ENCODE assay signal across 30 mouse cellular contexts in genomic region chr8:121593293-121593692, GRCm38 (mm10). TPM values are rescaled to one million over a fixed set of nuclear protein-coding genes. Genes with fewer than 3 reads are reported as not detected.
DNase-seq lines count a peak whose midpoint lies in the region; ATAC-seq and TF ChIP-seq lines count a peak whose summit lies in the region.
"Had no signal": no experiment of that assay in that cellular context is flagged by ENCODE, and none has a peak within 500 bp of the region (broad histone marks: within the 10 kb centered on the region; RNA-seq: fewer than 3 reads in every experiment).

No protein-coding gene starts in this region.

- no peak overlapping the region for H3K4me2 ChIP-seq in heart, embryonic 13.5 days
- H3K4me2 ChIP-seq in intestine, embryonic 15.5 days (replicated peaks), result no peak overlapping the region
- no peak overlapping the region for H3K4me2 ChIP-seq in intestine, embryonic 16.5 days (ENCODE audit: low read depth, low read length)
- H3K4me2 ChIP-seq: embryonic facial prominence, embryonic 12.5 days; forebrain, embryonic 15.5 days; heart, embryonic 12.5 days had no signal

- peaks cover 37% of the 10 kb centered on the region for H3K4me1 ChIP-seq in heart, embryonic 13.5 days
- H3K4me1 ChIP-seq in intestine, embryonic 15.5 days (replicated peaks), result peaks cover 16% of the 10 kb centered on the region
- peaks cover 18% of the 10 kb centered on the region for H3K4me1 ChIP-seq in intestine, embryonic 16.5 days (ENCODE audit: control insufficient read depth, insufficient read depth, low read length)

- ATAC-seq in heart, embryonic 13.5 days (ENCODE audit: extremely low read depth, insufficient number of reproducible peaks, low FRiP score, low TSS enrichment), result no peak
- ATAC-seq in intestine, embryonic 15.5 days, result no peak
- no peak for ATAC-seq in intestine, embryonic 16.5 days
- ATAC-seq: forebrain, embryonic 15.5 days; hindbrain, embryonic 16.5 days; intestine, postnatal 0 days; Patski had no signal

- no peak for TF ChIP-seq CTCF in gastrocnemius, adult 2 months (IDR thresholded peaks at IDR 0.05)

- intact Hi-C loops in gastrocnemius, adult 2 months (cut with DNase I), result no loop called here
- intact Hi-C loops in heart, postnatal 14 days (cut with DNase I), result no loop called here

- H3K27ac ChIP-seq in gastrocnemius, adult 2 months, result peak overlapping the region; percentile 13
- 0 out of 2 replicates have a peak overlapping the region, but pooled peaks have one; percentile 26 for H3K27ac ChIP-seq in heart, embryonic 13.5 days (replicated peaks)
- H3K27ac ChIP-seq in intestine, embryonic 15.5 days, result peak overlapping the region; percentile 22; the same call in 1 of the 2 replicates
- H3K27ac ChIP-seq in intestine, embryonic 16.5 days (ENCODE audit: low read length), result no peak overlapping the region
- H3K27ac ChIP-seq: embryonic facial prominence, embryonic 12.5 days; forebrain, embryonic 12.5 days; forebrain, embryonic 15.5 days; hindbrain, embryonic 10.5 days; hindbrain, embryonic 13.5 days had no signal

- H3K36me3 ChIP-seq in heart, embryonic 13.5 days, result peaks cover 50% of the 10 kb centered on the region
- H3K36me3 ChIP-seq in intestine, embryonic 15.5 days, result peaks cover 18% of the 10 kb centered on the region
- peaks cover 18% of the 10 kb centered on the region for H3K36me3 ChIP-seq in intestine, embryonic 16.5 days (ENCODE audit: control insufficient read depth, insufficient read depth, low read length)

- H3K4me3 ChIP-seq in gastrocnemius, adult 2 months, result peak overlapping the region; percentile 27; the same call in 1 of the 2 replicates
- no peak overlapping the region for H3K4me3 ChIP-seq in heart, embryonic 13.5 days
- H3K4me3 ChIP-seq in intestine, embryonic 15.5 days (replicated peaks), result no peak overlapping the region
- no peak overlapping the region for H3K4me3 ChIP-seq in intestine, embryonic 16.5 days (ENCODE audit: low read length)
- H3K4me3 ChIP-seq: embryonic facial prominence, embryonic 12.5 days; forebrain, embryonic 12.5 days; forebrain, embryonic 15.5 days; heart, embryonic 12.5 days; hindbrain, embryonic 10.5 days; hindbrain, embryonic 13.5 days had no signal

- no peaks in the 10 kb centered on the region for H3K9me3 ChIP-seq in heart, embryonic 13.5 days
- H3K9me3 ChIP-seq in intestine, embryonic 15.5 days, result no peaks in the 10 kb centered on the region
- H3K9me3 ChIP-seq in intestine, embryonic 16.5 days (ENCODE audit: control insufficient read depth, low read length), result no peaks in the 10 kb centered on the region
- H3K9me3 ChIP-seq: embryonic facial prominence, embryonic 12.5 days; forebrain, embryonic 12.5 days; forebrain, embryonic 15.5 days; G1E; heart, embryonic 12.5 days; hindbrain, embryonic 10.5 days; hindbrain, embryonic 13.5 days had no signal

- no peaks in the 10 kb centered on the region for H3K27me3 ChIP-seq in heart, embryonic 13.5 days (replicated peaks)
- H3K27me3 ChIP-seq in intestine, embryonic 15.5 days (replicated peaks), result no peaks in the 10 kb centered on the region
- no peaks in the 10 kb centered on the region for H3K27me3 ChIP-seq in intestine, embryonic 16.5 days (replicated peaks; ENCODE audit: control insufficient read depth, insufficient read depth, low read length)
- H3K27me3 ChIP-seq: CH12.LX; embryonic facial prominence, embryonic 12.5 days; forebrain, embryonic 12.5 days; forebrain, embryonic 15.5 days; heart, embryonic 12.5 days; hindbrain, embryonic 13.5 days; Patski had no signal

- WGBS in heart, embryonic 13.5 days, result 89% methylated on average over 5 of the region's 5 CpGs
- 88% methylated on average over 5 of the region's 5 CpGs for WGBS in intestine, embryonic 15.5 days
- 91% methylated on average over 5 of the region's 5 CpGs for WGBS in intestine, embryonic 16.5 days

- DNase-seq in gastrocnemius, adult 2 months, result no peak
- no peak for DNase-seq in gastrocnemius, postnatal 4 days (ENCODE audit: low spot score in 2 of 2)
- no peak for DNase-seq in heart, postnatal 14 days
- DNase-seq: B cell, adult 2 months; cerebellum, adult 18-20 months; cerebellum, adult 9-10 months; cerebellum, postnatal 14 days; gastrocnemius, postnatal 10 days; gastrocnemius, postnatal 36 days; heart, postnatal 36 days had no signal

- no peak overlapping the region for H3K9ac ChIP-seq in heart, embryonic 13.5 days
- H3K9ac ChIP-seq in intestine, embryonic 15.5 days, result no peak overlapping the region
- no peak overlapping the region for H3K9ac ChIP-seq in intestine, embryonic 16.5 days (ENCODE audit: low read depth, low read length)
- H3K9ac ChIP-seq: embryonic facial prominence, embryonic 12.5 days; forebrain, embryonic 12.5 days; forebrain, embryonic 15.5 days had no signal

RNA-seq across cellular contexts. Expression of gene Map1lc3b, which starts 3.1 kb away (rescaled TPM):
- total RNA-seq in gastrocnemius, adult 2 months (2021), result 100 to 1,000 TPM; 166 to 175 TPM
- total RNA-seq in gastrocnemius, postnatal 4 days (2021), result 100 to 1,000 TPM; 104 to 105 TPM
- polyA plus RNA-seq in heart, embryonic 13.5 days (2015; fragmentation: Nextera tagmentation; extraction: Ambion mirVana), result 187 and 188 TPM in 2 replicates
- 100 to 1,000 TPM; 215 to 228 TPM for total RNA-seq in heart, postnatal 14 days (2021)
- polyA plus RNA-seq in intestine, embryonic 15.5 days (2015; fragmentation: Nextera tagmentation; extraction: Ambion mirVana), result 177 and 190 TPM in 2 replicates
- polyA plus RNA-seq in intestine, embryonic 16.5 days (2015; fragmentation: Nextera tagmentation; extraction: Ambion mirVana), result 190 and 192 TPM in 2 replicates

RNA-seq across cellular contexts. Expression of gene Fbxo31, which starts 14.7 kb away (rescaled TPM):
- total RNA-seq in gastrocnemius, adult 2 months (2021), result 100 to 1,000 TPM; 141 to 165 TPM
- total RNA-seq in gastrocnemius, postnatal 4 days (2021), result 10 to 100 TPM; 52.8 to 68.4 TPM
- 7.8 and 9.8 TPM in 2 replicates for polyA plus RNA-seq in heart, embryonic 13.5 days (2015; fragmentation: Nextera tagmentation; extraction: Ambion mirVana)
- 10 to 100 TPM; 74.4 to 93.8 TPM for total RNA-seq in heart, postnatal 14 days (2021)
- 13.2 and 14.0 TPM in 2 replicates for polyA plus RNA-seq in intestine, embryonic 15.5 days (2015; fragmentation: Nextera tagmentation; extraction: Ambion mirVana)
- 8.6 and 10.6 TPM in 2 replicates for polyA plus RNA-seq in intestine, embryonic 16.5 days (2015; fragmentation: Nextera tagmentation; extraction: Ambion mirVana)

RNA-seq across cellular contexts. Expression of gene 1700018B08Rik, which starts 49.2 kb away (rescaled TPM):
- total RNA-seq in gastrocnemius, adult 2 months (2021), result not detected
- not detected for total RNA-seq in gastrocnemius, postnatal 4 days (2021)
- not detected in 2 replicates for polyA plus RNA-seq in heart, embryonic 13.5 days (2015; fragmentation: Nextera tagmentation; extraction: Ambion mirVana)
- total RNA-seq in heart, postnatal 14 days (2021), result not detected
- not detected in 2 replicates for polyA plus RNA-seq in intestine, embryonic 15.5 days (2015; fragmentation: Nextera tagmentation; extraction: Ambion mirVana)
- not detected in 2 replicates for polyA plus RNA-seq in intestine, embryonic 16.5 days (2015; fragmentation: Nextera tagmentation; extraction: Ambion mirVana)
- total RNA-seq: adrenal gland, adult 18-20 months; adrenal gland, postnatal 10 days; adrenal gland, postnatal 36 days; CH12.LX; G1E; gastrocnemius, postnatal 10 days; gastrocnemius, postnatal 36 days; heart, adult 18-20 months; heart, postnatal 36 days had no signal
- polyA plus RNA-seq: embryonic facial prominence, embryonic 12.5 days; erythroblast, embryonic 14.5 days; forebrain, embryonic 12.5 days; forebrain, embryonic 15.5 days; G1E; heart, embryonic 12.5 days; hindbrain, embryonic 10.5 days; hindbrain, embryonic 13.5 days; hindbrain, embryonic 16.5 days; intestine, postnatal 0 days; kidney, adult 2 months; Patski had no signal

RNA-seq across cellular contexts. Expression of gene Zcchc14, which starts 59.4 kb away (rescaled TPM):
- total RNA-seq in gastrocnemius, adult 2 months (2021), result 10 to 100 TPM; 18.8 to 22.3 TPM
- total RNA-seq in gastrocnemius, postnatal 4 days (2021), result 10 to 100 TPM; 43.9 to 44.6 TPM
- 7.8 and 8.7 TPM in 2 replicates for polyA plus RNA-seq in heart, embryonic 13.5 days (2015; fragmentation: Nextera tagmentation; extraction: Ambion mirVana)
- total RNA-seq in heart, postnatal 14 days (2021), result 10 to 100 TPM; 33.9 to 38.5 TPM
- 10.7 and 11.2 TPM in 2 replicates for polyA plus RNA-seq in intestine, embryonic 15.5 days (2015; fragmentation: Nextera tagmentation; extraction: Ambion mirVana)
- polyA plus RNA-seq in intestine, embryonic 16.5 days (2015; fragmentation: Nextera tagmentation; extraction: Ambion mirVana), result 7.7 and 9.5 TPM in 2 replicates
- total RNA-seq: CH12.LX had no signal
- polyA plus RNA-seq: erythroblast, embryonic 14.5 days; G1E had no signal
